Mouse (Mus musculus) fat pad, adult 2 months (tissue): ENCODE measurements at regions not wholly inside any gene's neighbourhood (a gene's known extent, or its start where the extent isn't known, plus 50 kb on each side); places are given as distances from the start of the nearest gene placed in this dataset.

Experiments used
- DNase-seq: peaks from one replicate; pipeline ENCODE4 v3.0.0-alpha.2; 2011; ENCODE audit warnings: low read depth, low spot score; ENCODE audit errors: extremely low read depth

DNA sequence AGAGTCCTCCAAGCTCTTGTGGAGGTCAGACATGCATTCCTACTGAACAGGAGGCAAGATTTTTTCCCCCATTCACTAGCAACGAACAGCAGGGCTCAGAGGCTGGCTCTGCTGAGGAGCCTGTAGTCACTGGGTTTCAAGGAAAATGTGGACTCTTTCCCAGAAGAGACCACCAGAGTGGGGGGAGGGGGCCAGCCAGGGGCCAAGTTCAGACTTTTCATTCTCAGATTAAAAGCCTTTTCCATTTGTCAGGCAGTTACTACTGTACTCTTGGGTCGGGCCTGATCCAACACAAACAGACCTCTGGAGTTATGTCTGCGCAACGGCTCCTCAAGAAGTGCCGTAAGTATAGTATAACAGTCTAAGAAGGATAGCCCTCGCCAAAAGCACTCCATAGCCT lies 238.6 kb upstream of the Sox9 start:
- no peak for DNase-seq

DNA sequence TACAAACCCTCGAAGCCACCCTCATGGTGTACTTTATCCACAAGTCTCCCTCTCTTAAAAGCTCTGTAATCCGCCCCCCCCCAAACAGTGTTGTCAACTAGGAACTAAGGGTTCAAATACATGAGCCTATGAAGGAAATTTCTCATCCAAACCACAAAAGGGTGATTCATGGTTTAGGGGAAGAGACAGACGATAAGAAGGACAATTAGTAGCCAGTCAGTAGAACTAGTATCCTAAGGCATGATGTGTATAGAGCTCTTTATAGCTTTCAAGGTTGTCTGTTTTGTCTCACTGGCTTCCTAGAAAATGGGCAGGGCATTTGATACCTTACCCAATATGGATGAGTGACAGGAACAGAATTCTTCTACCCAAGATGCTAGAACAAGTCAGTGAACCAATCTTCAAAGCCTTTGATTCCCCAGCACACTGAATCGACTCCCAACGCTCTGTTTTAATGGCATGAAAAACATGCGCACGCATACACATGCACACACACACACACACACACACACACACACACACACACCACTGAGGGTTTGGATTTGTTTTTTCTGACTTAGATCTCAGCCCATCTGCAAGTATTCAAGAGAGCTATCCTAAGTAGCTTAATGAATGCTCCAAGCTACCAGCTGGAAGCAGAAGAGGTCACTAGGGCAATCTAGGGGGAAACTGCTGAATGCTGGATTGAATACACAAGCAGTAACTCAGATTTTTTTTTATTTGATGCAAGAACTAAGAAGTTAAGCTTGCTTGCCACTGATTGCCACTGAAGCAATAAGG lies 236.6 kb upstream of the Sox9 start:
- no peak for DNase-seq

DNA sequence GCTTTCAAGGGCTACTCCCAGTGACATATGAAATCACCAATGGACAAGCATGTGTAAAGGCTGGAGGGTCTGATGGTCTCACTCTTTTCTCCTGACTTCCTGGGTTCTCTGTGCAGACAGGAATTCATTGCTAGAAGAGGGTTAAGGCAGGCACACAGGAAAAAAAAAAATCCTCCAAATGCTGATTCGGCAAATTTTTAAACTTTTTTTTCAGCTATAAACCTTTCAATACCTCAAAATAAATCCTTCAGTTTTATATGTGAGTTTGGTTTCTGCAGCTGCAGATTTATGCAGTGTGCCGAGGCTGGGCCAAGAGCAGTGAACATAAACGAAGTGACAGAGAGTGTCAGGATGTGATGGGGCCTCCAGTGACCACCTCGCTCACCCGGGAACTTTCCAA lies 235.9 kb upstream of the Sox9 start:
- no peak for DNase-seq

DNA sequence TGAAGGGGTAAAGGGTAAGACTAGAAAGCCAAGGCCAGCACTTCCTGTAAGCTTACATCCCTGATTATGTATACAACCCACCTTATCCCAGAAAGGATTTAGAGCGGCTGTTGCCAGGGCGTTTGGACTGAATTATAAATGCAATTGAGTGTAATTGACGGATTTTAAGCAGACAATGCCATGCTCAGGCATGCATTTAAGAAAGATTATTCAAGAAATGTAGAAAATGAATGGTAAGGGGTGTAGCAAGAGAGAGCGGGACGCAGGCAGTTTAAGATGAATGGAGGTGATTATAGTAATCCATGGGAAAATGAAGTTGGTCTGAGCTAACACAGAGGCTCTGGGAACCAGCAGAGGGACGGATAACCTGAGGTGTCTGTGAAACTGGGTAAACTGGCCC lies 229.2 kb upstream of the Sox9 start:
- no peak for DNase-seq

DNA sequence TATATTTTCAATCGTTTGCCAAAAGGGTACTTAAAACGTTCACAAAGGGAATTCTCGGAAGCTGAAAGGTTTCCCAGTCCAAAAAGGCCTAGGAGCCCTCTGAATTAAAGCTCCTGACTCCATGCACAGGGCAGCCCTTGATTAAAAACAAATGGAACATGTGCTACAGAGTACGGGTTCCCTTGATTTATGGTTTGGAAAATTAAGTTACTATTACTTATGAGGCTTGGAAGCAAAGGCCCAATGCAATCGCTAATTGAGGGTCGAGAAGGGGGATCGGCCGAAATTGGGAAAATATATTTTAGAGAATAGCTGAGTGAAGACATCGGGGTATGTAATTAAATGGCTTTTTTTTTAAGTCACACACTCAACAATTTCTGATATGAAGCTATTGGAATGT lies 219.0 kb upstream of the Sox9 start:
- DNase-seq: no peak

DNA sequence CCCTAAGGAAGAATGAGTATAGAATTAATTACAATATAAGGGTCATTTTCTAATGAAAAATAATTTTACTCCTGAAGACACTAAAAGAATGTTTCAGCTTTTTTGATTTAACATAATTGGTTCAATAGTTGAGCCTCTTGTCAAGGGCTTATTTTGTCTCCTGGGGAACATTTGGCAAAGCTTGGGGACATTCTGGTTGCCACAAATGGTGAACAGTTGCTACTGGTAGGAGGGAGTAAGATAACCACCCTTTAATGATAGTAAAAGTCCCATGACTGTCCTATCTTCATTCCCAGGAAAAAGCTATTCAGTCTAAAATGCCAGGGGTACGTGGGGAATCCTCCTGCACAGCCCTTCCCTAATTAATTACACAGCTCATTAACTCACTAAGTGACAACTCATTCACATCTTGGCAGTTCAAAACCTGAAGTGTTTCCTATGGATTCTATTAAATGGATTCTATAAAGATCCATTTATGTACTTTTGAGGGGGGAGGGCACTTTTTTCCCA lies 217.3 kb upstream of the Sox9 start:
- no peak for DNase-seq

DNA sequence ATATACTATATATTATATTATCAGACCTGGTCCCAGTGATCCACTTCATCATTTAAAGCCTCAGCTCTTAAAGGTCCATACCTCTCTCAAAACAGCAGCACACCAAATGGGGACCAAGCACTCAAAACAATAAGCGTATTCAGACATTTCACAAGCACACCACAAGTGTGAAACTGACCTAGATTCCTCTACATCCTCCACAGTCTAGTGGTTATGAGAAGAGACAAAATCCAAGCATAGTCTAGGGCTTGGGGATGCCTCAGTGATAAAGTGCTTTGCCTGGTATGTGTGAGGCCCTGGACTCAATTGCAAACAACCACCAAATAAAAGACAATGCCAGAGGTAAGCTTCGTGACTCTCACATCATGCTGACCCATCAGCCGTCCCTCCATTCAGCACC lies 216.0 kb upstream of the Sox9 start:
- DNase-seq: no peak

DNA sequence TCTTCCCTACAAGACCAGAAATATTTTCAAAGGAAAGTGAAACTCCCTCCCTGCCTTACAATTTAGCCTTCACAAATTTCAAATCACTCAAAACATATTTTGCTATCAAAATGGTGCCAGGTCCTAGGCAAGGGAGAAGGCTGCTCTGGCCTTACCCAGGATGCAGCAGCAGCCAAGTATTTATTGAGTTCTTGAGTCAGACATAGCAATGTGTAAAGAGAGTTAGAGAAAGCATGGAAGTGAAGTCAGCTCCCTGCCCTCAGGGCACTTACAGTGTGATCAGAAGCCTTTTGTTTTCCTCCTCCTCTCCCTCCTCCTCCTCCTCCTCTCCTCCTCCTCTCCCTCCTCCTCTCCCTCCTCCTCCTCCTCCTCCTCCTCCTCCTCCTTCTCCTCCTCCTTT lies 194.6 kb upstream of the Sox9 start:
- DNase-seq: no peak

DNA sequence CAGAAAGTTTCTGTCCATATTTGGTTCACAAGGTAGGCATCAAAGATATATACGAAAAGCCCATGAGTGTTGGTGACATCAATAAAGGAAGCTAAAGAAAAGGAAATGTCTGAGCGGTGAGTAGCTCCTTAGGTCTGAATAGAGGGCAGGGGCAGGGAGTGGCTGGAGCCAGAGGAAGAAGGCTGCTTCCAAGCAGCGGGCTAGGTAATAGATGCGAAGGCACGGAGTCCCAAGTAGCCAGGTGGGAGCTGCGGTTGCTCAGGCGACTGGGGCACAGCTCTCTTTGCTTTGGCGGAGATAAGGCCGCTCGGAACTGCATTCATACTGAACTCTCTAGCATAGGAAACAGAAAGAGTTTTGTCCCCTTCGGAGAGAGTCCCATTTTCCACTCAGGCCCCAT lies 193.9 kb upstream of the Sox9 start:
- no peak for DNase-seq

DNA sequence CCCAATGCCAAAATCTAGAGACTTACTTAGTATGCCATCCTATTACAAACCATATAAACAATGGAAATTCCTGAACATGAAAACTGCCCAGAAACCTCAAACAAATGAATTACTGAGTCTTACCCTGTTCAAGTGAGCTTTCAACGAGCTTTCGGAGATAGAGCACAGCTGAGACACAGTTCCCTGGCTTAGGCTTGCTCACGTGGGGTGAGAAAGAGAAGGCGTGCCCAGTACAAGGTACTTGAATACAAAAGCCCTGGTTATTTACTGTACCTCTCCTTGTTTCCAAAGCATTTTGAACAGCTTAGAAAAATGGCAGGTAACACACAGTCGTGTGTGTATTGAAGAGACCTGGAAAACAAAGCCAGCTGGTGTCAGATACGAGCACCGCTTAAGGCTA lies 191.8 kb upstream of the Sox9 start:
- DNase-seq: no peak

DNA sequence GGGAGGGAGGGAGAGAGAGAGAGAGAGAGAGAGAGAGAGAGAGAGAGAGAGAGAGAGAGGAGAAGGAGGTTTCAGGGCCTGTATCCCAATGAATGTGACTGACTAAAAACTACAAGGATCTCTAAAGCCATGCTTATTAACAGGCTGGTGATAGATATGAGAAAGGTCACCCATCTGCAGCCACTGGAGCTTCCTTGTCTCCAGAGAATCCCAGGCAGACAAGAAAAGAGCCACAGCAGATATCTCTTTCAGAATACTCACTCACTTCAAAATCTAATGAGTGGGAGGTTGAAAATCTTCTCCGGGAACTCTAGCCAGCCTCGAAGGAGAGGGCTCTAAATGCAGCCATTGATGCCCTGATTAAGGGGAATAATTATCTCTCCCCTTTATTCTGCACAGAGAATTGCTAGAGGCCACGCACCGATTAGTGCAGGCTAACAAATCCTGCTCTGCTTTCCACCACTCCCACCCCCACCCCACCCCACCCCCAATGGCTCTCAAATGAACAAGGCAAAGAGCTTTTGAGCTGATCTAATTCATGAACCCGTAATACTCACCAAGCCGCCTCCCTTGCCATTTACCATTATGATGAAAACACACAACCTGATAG lies 189.5 kb upstream of the Sox9 start:
- DNase-seq: no peak

DNA sequence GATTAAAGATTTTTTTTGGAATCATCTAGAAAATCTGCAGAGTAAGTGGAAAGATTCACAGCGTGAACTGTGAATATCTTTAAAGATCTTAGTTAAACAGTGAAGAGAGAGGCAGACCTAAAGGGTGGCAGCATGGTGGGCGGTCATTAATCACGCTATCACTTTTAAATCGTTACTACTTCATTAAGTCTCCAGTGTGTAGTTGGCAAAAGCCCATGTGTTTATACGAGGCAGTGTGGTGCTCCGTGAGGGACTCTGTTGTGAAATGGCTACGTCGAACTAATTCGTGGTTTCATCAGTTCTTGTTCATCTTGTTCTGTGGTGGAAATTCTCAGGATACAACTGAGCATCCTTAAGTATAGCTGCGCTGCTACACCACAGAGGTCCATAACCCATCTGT lies 188.2 kb upstream of the Sox9 start:
- DNase-seq: peak; percentile 16

DNA sequence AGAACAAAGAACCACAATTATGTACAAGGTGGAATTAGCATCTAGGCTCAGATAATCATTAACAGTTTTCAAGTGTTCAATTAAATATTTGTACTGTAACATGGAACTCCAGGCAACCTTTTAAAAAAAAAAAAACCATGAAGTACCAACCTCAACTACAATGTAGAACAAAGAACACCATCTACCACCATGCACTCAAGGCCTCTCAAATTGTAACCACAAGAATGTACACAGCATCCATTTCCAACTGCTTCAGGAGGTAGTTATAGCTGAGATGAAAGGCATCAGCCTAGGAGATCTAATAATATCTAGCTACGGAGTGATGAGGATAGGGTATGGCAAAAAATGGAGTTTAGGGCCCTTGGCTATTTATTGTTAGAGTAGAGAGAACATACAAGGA lies 174.7 kb upstream of the Sox9 start:
- DNase-seq: no peak

DNA sequence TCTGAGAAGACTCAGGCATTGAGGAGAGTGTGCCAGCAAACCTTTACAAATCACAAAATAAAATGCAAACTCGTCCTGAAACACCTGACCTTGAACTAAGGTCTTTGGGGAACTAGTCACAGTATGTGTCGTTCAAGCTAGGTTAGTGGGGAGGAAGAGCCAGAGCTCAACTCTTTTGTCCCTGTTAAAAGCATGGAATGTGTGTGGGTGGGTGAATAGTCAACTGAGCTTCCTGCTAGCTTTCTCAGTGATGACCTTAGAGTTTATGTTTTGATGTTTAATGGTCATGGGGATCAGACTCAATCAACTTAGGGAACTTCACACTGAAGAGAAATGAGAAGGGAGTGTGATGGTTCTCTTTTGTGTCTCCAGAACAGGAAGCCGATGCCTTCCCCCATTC lies 172.7 kb upstream of the Sox9 start:
- no peak for DNase-seq

DNA sequence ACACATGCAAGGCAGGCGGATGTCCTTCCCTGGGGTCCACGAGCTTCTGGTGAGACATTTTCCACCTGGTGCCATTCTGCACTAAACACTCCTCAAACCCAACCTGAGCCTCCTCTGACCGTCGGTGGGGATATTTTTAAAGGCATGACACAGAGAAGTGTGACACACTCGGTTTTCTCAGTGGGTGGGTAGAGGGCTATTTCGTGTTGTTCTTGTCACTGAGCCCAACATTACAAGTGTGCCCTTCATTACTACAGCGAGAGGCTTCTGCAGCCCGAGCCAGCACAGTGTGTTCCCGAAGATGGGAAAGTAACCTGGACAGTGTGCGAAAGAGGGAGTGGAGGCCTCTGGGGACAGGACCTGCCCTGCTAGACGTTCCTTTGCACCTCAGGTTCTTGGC lies 171.0 kb upstream of the Sox9 start:
- DNase-seq: peak; percentile 94

DNA sequence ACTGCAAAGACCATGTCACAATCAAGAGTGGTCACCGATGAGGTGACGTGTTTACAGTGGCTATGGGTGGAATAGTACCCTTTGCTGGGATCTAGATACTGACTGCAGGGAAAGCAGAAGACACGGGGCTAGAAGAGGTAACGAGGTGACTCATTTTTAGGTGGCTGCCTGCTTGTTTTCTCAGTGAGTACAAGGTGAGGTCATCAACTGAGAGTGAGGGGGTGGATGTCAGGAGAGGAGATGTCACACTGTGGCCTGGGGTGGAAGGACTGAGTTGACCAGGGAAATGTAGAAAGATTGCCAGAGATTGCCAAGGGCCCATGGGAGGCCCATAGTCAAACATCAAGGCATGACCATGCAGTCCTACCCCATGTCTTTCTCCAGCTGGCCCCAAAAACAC lies 166.4 kb upstream of the Sox9 start:
- no peak for DNase-seq

DNA sequence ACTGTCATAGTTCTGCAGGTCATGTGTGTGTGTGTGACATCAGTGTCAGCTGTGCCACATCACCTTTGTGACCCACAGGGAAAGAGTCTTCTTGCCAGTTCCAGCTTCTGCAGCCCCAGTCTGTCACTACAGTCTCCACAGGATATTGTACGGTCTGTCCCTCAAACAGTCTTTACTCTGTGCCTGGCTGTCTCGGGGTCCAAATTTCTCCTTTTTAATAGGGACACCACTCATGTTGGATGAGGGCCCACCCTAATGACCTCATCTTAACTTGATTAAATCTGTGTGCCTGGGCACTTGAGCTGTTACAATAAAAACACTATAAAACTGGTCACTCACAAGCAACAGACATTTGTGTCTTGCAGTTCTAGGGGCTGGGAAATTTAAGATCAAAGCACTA lies 165.1 kb upstream of the Sox9 start:
- no peak for DNase-seq

DNA sequence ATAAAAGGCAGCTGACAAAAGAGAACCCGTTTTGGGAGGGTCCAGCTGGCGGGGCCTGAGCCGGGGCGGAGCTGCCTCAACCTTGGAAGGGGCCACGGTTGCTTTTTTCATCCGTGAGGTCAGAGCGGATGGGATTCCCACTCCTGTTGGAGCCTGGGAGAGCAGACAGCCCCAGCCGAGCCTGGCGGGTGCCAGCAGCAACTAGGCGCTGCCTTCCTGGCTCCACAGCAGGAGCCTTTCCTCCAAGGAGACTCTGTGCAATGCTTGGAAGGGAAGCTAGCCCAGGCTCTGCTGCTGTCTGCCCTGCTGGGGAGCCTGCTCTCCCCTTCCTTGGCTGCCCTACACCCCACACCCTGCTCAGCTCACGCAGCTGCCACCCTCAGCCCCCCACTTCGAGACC lies 161.1 kb upstream of the Sox9 start:
- no peak for DNase-seq

DNA sequence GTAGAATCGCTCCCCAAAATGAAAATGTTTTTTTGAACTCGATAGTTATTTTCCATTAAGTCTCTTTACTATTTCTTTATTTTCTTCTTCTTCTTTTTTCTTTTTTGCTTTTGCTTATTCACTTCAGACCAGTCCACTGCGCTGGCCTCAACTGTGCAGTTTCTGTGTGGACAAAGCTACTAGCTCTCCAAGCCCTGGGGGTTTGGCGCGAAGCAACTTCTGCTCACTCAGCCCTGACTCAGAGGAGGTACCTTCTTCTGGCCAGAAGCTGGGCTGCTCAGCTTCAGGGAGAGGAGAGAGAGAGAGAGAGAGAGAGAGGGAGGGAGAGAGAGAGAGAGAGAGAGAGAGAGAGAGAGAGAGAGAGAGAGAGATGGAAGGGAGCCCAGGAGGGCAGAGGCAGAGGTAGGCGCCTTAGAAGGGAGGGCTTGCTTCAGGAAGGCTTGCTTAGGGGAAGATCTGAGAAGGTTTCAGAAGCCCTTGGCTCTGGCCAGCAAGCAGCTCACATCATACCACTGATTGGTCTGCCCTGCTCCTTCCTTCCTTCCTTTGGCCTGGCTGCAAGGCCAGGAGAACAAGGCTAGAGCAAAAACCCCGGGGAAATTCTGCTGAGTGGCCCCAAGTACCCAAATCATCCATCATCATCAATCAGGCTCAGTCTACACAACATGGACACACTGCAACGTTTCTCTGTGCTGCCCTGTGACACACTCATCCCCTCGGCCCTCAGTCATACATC lies 160.5 kb upstream of the Sox9 start:
- no peak for DNase-seq

DNA sequence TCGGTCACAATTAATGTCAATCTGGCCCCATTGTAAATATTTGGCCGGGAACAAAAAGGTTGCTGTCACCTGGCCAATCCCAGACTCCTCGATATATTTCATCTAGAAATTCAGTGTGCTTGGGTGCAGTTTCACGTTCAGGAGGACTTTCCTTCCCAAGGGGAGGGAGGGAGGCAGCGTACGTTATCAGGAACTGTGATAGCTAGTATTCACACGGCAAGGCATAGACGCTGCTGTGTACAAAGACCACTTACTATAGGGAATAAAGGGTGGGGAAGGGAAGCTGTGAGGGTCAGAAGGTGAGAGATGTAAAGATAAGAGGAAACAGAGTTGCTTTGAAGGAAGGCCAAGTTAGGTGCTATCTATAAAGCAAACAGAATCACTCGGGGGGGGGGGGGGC lies 132.7 kb upstream of the Sox9 start:
- DNase-seq: no peak

DNA sequence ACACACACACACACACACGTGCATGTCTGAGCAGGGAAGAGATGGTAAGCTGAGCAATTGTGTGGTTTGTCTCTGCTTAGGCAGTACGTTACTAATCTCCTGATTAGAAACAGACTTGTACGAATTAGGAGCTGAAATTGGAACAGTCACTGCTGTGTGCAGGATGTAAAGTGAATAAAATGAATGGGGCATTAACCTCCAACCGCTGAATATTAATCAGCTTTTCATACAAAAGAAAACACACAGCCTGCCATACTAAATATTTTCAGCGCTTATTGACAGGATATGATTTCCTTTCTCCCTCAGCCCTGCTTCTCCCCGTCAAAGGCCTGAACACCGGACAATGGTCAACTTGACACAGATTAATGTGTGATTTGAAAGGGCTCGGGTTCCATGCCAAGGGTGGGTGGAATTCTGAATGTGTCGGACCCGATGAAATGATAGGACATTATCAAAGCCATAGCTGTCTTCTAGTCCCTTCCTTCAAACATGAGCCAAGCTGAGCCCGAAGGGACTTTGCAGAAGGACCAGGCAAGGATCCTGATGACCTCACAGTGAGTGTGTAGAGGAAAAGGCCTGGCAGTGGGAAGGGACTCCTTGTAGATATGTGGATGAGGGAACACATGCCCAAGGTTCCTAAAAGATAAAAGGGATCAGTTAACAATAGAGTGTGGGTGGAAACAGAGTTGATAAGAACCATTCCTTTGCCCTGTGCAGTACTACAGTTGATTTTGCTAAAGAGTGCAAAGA lies 124.4 kb upstream of the Sox9 start:
- no peak for DNase-seq
